Mouse (Mus musculus): ENCODE data around the gene Mettl16. TPM values are rescaled to one million over a fixed set of nuclear protein-coding genes. Genes with fewer than 3 reads are reported as not detected.

Gene Mettl16
- total and polyA plus RNA-seq, 2 experiments from 2014 or later, result 10.6 to 26.6 TPM

DNA sequence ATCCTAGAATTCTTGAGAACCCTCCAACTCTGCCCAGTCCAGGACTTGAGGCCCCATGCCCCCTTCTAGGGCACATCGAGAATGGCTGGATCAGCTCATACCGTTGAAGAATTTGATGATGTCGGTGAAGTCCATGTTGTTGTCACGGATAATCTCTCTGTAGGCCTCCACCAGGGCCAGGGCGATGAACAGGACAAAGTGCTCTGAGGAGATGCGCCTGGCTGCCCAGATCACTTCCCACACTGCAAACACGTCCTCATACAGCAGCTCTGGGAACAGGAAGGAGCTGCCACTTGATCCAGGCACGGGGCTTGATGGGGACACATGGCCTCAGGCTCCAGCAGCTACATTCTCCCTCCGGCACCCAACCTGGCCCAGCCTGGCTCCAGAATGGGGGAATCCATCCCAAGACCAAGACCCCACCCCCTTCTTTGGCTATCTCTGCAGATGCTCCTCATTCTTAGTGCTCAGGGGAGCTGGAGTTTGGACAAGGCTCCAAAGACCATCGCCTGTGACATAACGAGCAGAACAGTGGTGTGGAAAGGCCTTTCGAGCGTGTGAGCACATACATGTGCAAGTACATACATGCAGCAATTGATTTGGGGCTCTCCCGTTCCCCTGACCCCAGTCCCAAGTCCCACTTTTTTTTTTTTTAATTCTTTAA is 80.5 kb downstream of the Mettl16 start:
- no peak overlapping the region for H3K4me2 ChIP-seq (ENCODE audit: low read depth, low read length)

DNA sequence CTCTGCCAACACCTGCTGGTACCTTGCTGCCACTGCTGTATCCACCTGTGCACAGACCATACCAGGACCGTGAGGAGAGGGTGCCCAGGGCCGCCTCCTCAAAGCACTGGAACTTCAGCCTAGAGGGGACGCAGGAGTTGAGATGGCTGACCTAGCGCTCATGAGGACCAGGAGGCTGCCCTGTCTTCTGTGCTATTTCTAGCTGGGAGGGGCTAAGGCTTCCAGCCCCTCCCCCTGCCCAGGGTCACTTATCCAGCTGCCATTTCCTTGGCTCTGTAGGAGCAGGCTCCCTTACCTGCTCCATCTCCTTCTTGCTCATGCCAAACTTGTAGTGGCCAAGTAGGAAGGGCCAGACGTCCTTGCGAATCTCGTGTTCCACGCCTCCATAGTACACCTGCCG is 87.1 kb downstream of the Mettl16 start:
- Histone ChIP-seq H3K36me3 (ENCODE audit: insufficient read depth, low read length) (peaks cover 25% of the 10 kb centered on the region; the same call in 1 of the 2 replicates), H3K4me1 (ENCODE audit: insufficient read depth, low read length) (no peaks in the 10 kb centered on the region), H3K4me3 (ENCODE audit: low read length) (no peak overlapping the region), H3K4me2 (ENCODE audit: low read depth, low read length) (no peak overlapping the region), H3K9ac (replicated peaks; ENCODE audit: low read length) (no peak overlapping the region), H3K9me3 (ENCODE audit: low read length) (no peaks in the 10 kb centered on the region), H3K27ac (no peak overlapping the region), H3K27me3 (ENCODE audit: insufficient read depth, low read length) (no peaks in the 10 kb centered on the region)
- 91% methylated on average over 9 of the region's 9 CpGs for WGBS
- no peak for DNase-seq (ENCODE audit: low spot score)
- ATAC-seq, result no peak
- TF ChIP-seq CTCF (IDR thresholded peaks at IDR 0.05; ENCODE audit: low read depth), result no peak

More for the DNA sequence above, 80.5 kb downstream of the Mettl16 start:
- TF ChIP-seq CTCF (IDR thresholded peaks at IDR 0.05; ENCODE audit: low read depth), result no peak
- Histone ChIP-seq H3K9ac (replicated peaks; ENCODE audit: low read length) (no peak overlapping the region), H3K27me3 (ENCODE audit: insufficient read depth, low read length) (no peaks in the 10 kb centered on the region), H3K36me3 (ENCODE audit: insufficient read depth, low read length) (no peaks in the 10 kb centered on the region; the same call in 1 of the 2 replicates), H3K27ac (no peak overlapping the region), H3K4me3 (ENCODE audit: low read length) (no peak overlapping the region), H3K9me3 (ENCODE audit: low read length) (no peaks in the 10 kb centered on the region), H3K4me1 (ENCODE audit: insufficient read depth, low read length) (no peaks in the 10 kb centered on the region)
- no peak for ATAC-seq
- 80% methylated on average over 14 of the region's 14 CpGs for WGBS
- no peak for DNase-seq (ENCODE audit: low spot score)

DNA sequence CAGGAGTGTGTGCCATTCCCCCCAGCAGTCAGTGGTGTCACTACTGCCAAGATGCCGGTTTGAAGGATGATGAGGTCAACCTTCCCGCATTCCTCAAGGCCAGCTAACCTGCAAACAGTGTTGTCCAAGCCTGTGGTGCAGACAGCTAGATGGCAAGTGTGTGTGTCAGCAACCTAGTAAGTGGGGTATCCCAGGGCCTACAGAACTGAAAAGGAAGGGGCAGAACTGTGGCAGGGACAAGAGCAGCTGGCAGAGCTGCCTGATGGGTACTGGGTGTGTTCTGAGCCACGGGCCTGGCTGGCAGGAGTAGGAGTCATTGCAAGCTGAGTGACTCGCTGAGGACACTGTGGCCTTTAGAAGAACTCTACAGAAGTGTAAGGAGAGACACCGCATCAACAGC is 91.5 kb downstream of the Mettl16 start:
- H3K36me3 ChIP-seq (ENCODE audit: insufficient read depth, low read length), result peaks cover 39% of the 10 kb centered on the region; the same call in 1 of the 2 replicates
- TF ChIP-seq CTCF (IDR thresholded peaks at IDR 0.05; ENCODE audit: low read depth), result no peak

GRCm38 (mm10) chr11:74863471-74863870 is 92.8 kb downstream of the Mettl16 start:
- WGBS, result 27% methylated on average over 11 of the region's 11 CpGs
- no peak for ATAC-seq
- no peaks in the 10 kb centered on the region for H3K9me3 ChIP-seq (ENCODE audit: low read length)
- TF ChIP-seq CTCF (IDR thresholded peaks at IDR 0.05; ENCODE audit: low read depth), result peak; percentile 67
- H3K27ac ChIP-seq, result no peak overlapping the region
- no peak overlapping the region for H3K4me2 ChIP-seq (ENCODE audit: low read depth, low read length)
- no peak overlapping the region for H3K9ac ChIP-seq (replicated peaks; ENCODE audit: low read length)
- no peaks in the 10 kb centered on the region for H3K27me3 ChIP-seq (ENCODE audit: insufficient read depth, low read length)
- peaks cover 7% of the 10 kb centered on the region for H3K4me1 ChIP-seq (ENCODE audit: insufficient read depth, low read length)
- H3K36me3 ChIP-seq (ENCODE audit: insufficient read depth, low read length), result peaks cover 37% of the 10 kb centered on the region; the same call in 1 of the 2 replicates
- DNase-seq (ENCODE audit: low spot score), result no peak
- H3K4me3 ChIP-seq (ENCODE audit: low read length), result no peak overlapping the region

More for the DNA sequence above, 91.5 kb downstream of the Mettl16 start:
- Histone ChIP-seq H3K4me2 (ENCODE audit: low read depth, low read length) (no peak overlapping the region), H3K4me1 (ENCODE audit: insufficient read depth, low read length) (peaks cover 4% of the 10 kb centered on the region), H3K27ac (no peak overlapping the region), H3K27me3 (ENCODE audit: insufficient read depth, low read length) (no peaks in the 10 kb centered on the region), H3K9ac (replicated peaks; ENCODE audit: low read length) (no peak overlapping the region), H3K9me3 (ENCODE audit: low read length) (no peaks in the 10 kb centered on the region), H3K4me3 (ENCODE audit: low read length) (no peak overlapping the region)
- no peak for DNase-seq (ENCODE audit: low spot score)
- ATAC-seq, result no peak
- WGBS, result 83% methylated on average over 5 of the region's 5 CpGs

GRCm38 (mm10) chr11:74864421-74864820 is 93.8 kb downstream of the Mettl16 start:
- H3K36me3 ChIP-seq (ENCODE audit: insufficient read depth, low read length), result peaks cover 39% of the 10 kb centered on the region; the same call in 1 of the 2 replicates
- no peak overlapping the region for H3K9ac ChIP-seq (replicated peaks; ENCODE audit: low read length)
- 84% methylated on average over 9 of the region's 9 CpGs for WGBS
- no peak overlapping the region for H3K27ac ChIP-seq
- peaks cover 7% of the 10 kb centered on the region for H3K4me1 ChIP-seq (ENCODE audit: insufficient read depth, low read length)
- H3K4me3 ChIP-seq (ENCODE audit: low read length), result no peak overlapping the region
- no peak for TF ChIP-seq CTCF (IDR thresholded peaks at IDR 0.05; ENCODE audit: low read depth)
- no peak for ATAC-seq
- no peaks in the 10 kb centered on the region for H3K9me3 ChIP-seq (ENCODE audit: low read length)
- DNase-seq (ENCODE audit: low spot score), result no peak
- H3K27me3 ChIP-seq (ENCODE audit: insufficient read depth, low read length), result no peaks in the 10 kb centered on the region
- H3K4me2 ChIP-seq (ENCODE audit: low read depth, low read length), result no peak overlapping the region

GRCm38 (mm10) chr11:74865252-74865651 is 94.6 kb downstream of the Mettl16 start:
- H3K4me3 ChIP-seq (ENCODE audit: low read length), result no peak overlapping the region
- no peak overlapping the region for H3K9ac ChIP-seq (replicated peaks; ENCODE audit: low read length)
- TF ChIP-seq CTCF (IDR thresholded peaks at IDR 0.05; ENCODE audit: low read depth), result no peak
- 79% methylated on average over 9 of the region's 9 CpGs for WGBS
- H3K4me2 ChIP-seq (ENCODE audit: low read depth, low read length), result no peak overlapping the region
- H3K9me3 ChIP-seq (ENCODE audit: low read length), result no peaks in the 10 kb centered on the region
- H3K27ac ChIP-seq, result no peak overlapping the region
- ATAC-seq (no peak), DNase-seq (ENCODE audit: low spot score) (no peak)
- peaks cover 7% of the 10 kb centered on the region for H3K4me1 ChIP-seq (ENCODE audit: insufficient read depth, low read length)
- H3K27me3 ChIP-seq (ENCODE audit: insufficient read depth, low read length), result no peaks in the 10 kb centered on the region
- peaks cover 35% of the 10 kb centered on the region; the same call in 1 of the 2 replicates for H3K36me3 ChIP-seq (ENCODE audit: insufficient read depth, low read length)

DNA sequence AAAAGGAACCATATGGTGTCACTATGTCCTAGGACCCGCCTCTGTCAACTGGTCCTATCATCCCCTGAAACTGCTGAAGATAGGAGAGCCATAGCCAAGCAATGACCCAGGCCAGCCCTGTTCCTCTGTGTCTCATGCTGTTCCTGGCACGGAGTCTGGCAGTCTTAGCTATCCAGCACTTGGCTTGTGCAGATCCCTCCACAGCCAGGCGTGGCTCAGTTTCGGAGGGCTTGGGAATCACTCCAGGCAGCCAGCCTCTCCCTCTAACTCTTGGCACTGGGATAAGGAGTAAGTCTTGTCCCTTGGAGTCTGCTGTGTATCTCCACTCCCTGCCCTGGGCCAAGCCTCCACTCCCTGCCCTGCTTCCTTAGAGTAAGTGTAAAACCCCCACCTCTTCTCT is 96.0 kb downstream of the Mettl16 start:
- H3K27ac ChIP-seq, result peak overlapping the region; percentile 15; the same call in 1 of the 2 replicates
- ATAC-seq, result peak; percentile 70
- TF ChIP-seq CTCF (IDR thresholded peaks at IDR 0.05; ENCODE audit: low read depth), result no peak
- H3K9ac ChIP-seq (replicated peaks; ENCODE audit: low read length), result no peak overlapping the region
- H3K4me1 ChIP-seq (ENCODE audit: insufficient read depth, low read length), result peaks cover 11% of the 10 kb centered on the region
- no peaks in the 10 kb centered on the region for H3K27me3 ChIP-seq (ENCODE audit: insufficient read depth, low read length)
- H3K4me2 ChIP-seq (ENCODE audit: low read depth, low read length), result no peak overlapping the region
- no peak overlapping the region for H3K4me3 ChIP-seq (ENCODE audit: low read length)
- peaks cover 32% of the 10 kb centered on the region; the same call in 1 of the 2 replicates for H3K36me3 ChIP-seq (ENCODE audit: insufficient read depth, low read length)
- 46% methylated on average over 4 of the region's 4 CpGs for WGBS
- peak; percentile 86 for DNase-seq (ENCODE audit: low spot score)
- no peaks in the 10 kb centered on the region for H3K9me3 ChIP-seq (ENCODE audit: low read length)
